Mouse (Mus musculus) lung, postnatal 4 days (tissue): ENCODE measurements around the gene Klhl23.
A peak's percentile ranks its signal among the peaks of the same experiment; 100 is the strongest.
"Not testable (repeated sequence)": the region's sequence is repeated elsewhere in the genome, so short reads cannot be mapped to it uniquely, and the experiment has no call there.

Source experiments
- DNase-seq, 2 experiments: peaks; one replicate each; pipeline ENCODE4 v3.0.0; 2021

Klhl23 gene

DNA sequence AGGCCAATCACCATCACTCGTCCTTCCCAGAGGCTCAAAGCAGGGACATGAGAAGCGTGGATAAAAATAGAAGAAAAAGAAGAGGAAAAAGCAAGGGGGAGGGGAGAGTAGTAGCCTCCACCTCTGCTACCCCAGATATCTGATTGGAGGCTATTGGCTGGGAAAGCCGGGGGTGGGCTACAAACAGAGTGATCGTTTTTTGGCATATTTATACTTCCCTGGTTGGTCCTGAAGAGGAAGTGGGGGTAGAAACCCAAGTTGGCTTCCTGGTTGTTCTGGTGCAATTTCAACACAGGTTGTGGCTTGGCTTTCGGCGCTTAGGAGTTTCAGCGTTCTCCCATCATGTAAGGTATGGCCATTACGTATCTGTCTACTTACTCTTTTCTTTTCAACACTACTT lies at the start of gene Klhl23:
Gene Klhl23, plus strand, starts transcription at position 234 of the 400 bp plus-strand sequence.
- peak; percentile 38 to 43 for DNase-seq

DNA sequence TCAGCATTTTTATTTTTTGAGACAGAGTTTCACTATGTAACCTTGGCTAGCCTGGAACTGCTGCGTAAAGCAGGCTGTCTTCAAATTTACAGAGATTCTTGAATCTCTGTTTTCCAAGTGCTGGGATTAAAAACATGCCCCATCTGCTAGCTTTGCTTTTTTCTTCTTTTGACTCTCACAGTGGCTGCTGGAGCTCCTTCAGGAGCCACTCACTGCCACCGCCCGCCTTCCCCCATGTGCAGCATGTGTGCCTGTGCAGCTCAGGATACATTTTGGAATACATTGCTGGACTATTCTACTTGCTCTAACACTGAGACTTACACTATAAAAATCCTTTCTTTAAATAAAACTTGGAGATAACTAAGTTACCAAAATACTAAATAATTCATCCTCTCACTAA lies 48.4 kb upstream of the Klhl23 start:
- DNase-seq, result no peak

DNA sequence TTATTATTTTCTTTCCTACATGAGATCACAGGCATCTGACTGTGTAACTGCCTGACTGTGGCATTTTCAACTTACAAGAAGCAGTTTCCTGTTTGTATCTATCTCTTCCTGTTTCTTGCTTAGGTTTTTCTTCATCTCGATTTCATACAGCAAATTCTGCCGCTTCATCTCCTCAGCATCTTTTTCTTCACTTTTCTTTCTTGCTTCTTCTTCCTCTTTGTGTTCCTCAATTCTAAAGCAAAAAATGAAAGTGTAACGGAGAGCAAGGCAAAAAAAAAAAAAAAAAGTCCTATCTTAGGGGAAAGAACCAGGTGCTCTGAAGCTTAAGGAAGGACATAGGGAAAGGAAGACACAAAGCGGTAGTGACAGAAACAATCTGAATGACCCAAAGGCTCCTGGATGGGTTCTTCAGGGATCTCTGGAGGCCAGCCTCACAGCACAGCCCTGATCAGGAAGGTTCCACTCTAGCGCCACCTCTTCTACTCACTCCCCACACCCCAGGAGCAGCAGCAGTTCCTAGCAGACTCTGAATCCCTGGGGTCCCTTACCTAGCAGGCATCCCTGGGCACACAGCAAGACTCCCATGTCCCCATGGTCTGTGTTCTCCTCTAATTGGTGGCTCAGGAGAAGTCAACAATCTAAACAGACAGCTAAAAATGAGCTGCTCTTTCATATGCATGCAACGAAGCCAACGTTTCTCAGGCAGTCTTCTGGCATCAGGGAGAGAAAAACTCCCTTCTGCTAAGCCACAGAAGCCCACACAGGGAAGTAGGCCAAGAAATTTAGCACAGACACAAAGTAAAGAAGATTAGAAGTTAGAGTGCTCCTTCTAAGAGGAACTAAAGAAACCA lies 43.5 kb upstream of the Klhl23 start:
- no peak for DNase-seq

DNA sequence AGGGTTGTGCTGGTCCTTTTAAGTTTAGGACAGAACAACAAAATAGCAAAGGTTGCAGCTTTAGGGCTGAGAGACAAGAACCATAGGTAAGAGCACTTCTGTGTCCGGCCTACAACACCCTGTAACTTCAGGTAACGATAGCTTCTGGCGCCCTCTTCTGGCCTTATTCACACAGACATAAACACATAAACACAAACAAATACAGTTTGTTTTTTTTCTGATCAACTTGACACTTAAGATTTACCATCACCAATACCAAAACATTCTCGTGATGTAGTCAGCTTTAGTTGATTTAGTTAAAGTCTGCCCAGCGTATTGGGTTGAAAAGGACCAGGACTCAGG lies 42.9 kb upstream of the Klhl23 start:
- peak in 1 of 2 experiments; percentile 16 for DNase-seq

DNA sequence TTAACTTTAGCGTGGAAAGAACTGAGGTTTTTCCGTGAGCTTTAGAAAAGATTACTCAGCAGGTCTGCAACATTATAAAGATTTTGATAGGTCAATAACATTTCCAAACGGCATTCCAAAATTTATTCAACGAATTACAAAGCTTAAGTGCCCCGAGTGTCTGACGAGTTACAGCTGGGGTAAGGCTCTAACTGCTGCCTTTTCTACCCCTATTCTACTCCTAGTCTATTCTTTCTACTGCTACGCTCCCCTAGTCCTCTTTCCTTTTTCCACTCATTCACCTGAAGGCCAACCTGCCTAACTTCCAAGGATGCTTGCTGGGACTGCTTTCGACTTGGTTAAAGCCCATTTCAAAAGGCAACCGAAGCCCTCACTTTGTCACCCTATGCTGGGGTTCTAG lies 32.8 kb upstream of the Klhl23 start:
- DNase-seq, result no peak

DNA sequence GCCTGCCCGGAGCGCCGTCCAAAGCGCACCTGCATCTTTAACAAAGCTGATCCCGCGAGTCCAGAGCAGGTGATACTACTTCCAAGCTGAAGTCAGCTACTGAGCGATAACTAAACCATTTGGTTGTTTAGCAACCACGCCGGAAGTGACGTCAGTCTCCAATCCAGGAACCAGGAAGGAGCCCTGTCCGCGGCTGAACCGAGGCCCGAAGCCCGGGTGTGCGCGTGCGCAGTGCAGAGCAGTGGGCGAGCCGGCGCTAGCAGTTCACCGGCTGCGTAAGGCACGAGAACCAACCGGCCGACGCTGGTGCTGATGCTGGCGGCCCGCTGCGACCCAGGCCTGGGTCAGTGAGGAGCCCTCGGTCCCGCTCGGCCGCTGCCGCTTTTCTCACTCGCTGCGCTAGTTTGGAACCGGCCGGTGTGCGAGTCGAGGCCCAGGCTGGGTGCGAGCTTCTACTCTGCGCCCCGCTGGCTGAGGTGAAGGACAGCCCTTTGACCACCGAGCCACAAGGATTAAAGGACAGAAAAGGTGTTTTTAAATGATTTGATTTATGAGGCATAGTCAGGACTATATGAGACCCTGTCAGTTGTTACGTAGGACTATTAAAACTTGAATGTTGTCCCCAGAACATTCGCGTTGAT lies 32.2 kb upstream of the Klhl23 start, which contains the start of the genes Ccdc173 and Phospho2:
Gene Ccdc173, minus strand, starts transcription at position 147 of the 641 bp plus-strand sequence.
Gene Phospho2, plus strand, starts transcription at position 195 of the 641 bp plus-strand sequence.
- DNase-seq, result peak; percentile 99

DNA sequence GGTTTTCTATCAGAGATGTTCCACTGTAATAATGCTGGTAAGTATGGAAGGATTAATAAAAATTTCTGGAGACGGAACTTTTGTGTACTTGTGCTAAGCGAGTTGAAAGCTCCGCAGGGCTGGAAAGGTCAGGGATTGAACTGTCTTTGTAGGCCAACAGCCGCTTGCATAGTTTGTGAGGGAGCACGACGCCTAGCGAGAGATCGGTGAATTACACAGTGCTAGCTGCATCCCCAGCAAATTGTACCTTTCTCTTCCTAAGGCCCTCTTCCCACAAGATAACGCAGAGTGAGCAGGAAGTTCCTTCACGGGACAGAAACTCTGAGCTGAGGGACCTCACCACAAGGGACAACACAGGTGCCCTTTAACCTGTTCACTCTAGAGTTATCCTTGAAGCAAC lies 31.5 kb upstream of the Klhl23 start:
- peak; percentile 82 to 90 for DNase-seq

DNA sequence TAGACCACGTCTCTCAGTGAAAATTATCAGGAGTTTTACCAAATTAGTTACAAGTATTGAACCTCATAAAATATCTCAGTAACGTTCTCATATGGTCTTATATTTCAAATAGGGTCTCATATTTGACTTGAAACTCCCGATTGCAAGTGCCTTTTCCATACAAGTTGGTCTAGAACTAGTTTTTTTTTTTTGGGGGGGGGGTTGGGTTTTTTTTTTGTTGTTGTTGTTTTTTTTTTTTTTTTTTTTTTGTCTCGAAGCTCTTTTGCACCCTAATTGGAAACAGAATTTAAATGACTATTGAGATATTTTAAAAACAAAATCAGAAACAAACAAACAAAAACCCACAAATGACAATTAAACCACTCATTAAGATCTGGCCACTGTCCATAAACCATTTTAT lies 31.0 kb upstream of the Klhl23 start:
- DNase-seq, result no peak

DNA sequence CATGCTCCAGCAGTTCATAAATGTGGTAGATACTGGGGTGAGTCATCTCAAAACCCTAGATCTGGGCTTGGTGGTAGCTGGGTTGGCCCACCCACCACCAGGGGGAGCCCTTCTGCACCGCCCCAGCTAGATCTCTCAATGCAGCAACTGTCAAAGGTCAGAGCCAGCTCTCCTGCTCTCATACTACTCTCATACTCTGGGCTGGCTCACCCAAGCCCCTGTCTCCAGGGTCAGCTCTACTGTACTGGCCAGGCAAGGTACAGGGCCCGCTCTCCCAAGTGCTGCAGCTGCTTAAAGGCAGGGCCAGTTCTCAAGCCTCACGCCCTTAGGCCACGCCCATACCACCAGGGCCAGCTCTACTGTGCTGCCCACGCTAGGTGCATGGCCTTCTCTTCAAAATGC lies 18.8 kb upstream of the Klhl23 start:
- peak; percentile 76 to 84 for DNase-seq

DNA sequence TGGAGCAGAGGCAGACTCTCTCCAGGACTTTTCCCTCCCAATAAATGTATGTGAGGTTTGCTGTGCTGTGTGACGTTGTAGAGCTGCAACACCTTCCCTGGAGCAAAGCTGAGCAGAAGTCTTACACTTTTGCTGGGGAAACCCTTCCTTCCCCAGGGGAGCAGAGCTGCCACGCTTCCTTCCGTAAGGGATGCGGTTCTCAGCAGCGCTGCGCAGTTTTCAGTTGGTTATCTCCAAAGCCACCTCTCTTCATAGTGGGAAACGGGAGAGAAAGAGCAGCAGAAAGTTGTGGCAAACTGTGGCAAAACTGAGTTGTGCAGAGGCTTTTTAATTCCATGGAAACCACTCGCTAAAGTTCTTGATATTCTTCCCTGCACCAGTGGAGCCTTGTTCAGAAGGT lies 18.0 kb upstream of the Klhl23 start:
- DNase-seq, result no peak

DNA sequence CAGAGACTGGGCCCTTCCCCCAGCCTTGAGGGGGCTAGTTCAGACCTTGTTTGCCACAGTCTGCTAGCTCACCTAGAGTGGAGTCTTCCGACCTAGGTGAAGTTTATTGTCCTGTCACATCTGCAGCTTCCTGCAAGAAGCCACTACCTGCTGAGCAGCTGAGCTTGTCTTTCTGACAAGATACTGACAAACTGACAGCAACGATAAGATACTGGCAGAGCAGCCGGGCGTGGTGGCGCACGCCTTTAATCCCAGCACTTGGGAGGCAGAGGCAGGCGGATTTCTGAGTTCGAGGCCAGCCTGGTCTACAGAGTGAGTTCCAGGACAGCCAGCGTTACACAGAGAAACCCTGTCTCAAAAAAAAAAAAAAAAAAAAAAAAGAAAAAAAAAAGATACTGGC lies 17.1 kb upstream of the Klhl23 start:
- not testable (repeated sequence) for DNase-seq

DNA sequence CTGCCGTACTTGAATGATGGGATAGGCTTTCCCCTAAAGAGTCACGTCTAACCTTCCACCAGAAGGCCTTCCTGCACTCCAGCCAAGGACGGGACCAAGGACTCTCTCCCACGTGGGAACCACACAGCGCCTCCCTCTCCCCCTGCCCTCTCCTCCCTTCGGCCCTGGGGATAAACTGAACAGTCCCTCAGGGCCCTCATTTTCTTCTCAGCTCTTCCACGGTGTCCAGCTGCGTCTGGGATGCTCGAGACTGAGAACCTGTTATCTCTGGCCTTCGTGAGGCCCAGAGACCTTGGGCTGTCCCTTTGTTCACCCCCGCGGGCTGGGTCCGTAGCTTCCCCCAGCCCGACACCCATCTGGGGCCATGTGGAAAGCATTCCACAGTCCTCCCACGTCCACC lies 11.6 kb upstream of the Klhl23 start:
- no peak for DNase-seq

DNA sequence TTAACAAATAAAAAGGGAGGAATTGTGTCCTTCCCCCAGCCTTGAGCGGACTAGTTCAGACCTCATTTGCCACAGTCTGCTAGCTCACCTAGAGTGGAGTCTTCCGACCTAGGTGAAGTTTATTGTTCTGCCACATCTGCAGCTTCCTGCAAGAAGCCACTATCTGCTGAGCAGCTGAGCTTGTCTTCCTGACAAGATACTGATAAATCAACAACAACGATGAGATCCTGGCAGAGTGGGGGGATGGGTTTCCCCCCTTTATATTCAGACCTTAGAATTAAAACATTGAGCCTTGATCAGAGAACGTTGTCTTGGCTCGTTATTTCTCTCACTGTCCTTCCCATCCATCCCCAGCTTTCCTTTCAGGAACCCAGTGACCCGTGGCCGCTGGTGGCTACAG lies 10.4 kb upstream of the Klhl23 start:
- not testable (repeated sequence) for DNase-seq

DNA sequence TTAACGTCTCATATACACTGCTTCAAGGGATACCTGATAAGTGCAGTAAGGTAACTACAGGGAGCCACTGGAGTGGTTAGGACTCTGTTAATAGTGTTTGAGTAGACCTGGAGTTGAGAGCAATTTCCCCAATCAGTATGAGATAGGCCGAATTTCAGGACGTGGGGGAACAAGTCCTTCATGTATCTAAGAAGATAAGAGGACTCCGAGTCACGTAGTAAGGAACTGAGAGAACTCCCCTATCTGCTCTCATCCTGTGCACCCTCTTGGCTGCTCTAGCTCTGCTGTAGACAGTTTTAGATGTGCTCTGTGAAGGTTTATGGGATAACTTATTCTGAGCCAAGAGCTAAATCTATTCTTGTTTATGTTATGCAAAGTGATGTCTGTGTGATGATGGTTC lies 5.2 kb upstream of the Klhl23 start:
- DNase-seq, result no peak

DNA sequence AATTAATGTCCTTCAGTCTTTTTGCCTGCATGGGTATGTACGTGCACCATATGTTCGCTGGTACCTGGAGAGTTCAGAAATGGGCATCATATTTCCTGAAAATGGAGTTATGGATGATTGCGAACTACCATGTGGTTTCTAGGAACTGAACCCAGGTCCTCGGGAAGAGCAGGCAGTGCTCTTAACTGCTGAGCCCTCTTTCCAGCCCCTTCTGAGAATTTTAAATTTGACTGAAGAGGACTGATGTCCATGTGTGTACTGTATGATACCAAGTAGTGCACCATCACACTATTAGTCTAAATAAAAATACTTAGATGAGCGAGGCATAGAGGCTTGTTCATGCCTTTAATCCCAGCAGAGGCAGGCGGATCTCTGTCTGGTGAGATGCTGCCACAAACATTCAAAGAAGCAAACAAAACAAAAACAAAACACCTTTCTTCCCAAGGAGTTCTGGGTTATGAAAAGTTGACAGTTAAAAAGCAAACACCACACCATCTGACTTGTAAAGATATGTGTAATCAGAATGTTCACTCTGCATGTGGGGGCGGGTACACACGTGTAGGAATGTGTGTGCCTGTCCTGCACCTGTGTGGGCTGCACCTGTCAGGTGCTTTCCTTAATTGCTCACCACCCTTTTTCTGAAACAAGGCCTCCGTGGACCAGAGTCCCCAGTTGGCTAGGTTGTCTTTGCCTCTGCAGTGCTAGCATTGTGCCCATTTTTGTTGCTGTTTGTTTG lies 3.2 kb upstream of the Klhl23 start:
- no peak for DNase-seq

DNA sequence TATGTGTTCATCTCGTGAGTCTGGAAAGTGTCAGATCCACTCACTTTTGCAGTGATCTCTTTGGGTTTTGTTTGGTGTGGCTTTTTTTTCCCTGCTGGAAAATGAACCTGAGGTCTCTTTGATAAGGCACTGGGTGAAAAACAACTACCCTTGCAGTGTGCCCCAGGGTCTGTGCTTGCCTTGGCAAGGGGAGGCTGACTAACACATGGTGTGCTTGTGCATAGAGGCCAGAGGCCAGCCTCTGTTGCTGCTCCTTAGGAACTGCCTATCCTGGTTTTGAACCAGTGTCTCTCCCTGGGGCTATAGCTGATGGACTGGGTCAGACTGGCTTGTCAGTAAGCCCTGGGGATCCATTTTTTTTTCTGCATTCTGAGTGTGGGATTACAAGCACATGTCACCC lies 1.5 kb upstream of the Klhl23 start:
- DNase-seq, result no peak

DNA sequence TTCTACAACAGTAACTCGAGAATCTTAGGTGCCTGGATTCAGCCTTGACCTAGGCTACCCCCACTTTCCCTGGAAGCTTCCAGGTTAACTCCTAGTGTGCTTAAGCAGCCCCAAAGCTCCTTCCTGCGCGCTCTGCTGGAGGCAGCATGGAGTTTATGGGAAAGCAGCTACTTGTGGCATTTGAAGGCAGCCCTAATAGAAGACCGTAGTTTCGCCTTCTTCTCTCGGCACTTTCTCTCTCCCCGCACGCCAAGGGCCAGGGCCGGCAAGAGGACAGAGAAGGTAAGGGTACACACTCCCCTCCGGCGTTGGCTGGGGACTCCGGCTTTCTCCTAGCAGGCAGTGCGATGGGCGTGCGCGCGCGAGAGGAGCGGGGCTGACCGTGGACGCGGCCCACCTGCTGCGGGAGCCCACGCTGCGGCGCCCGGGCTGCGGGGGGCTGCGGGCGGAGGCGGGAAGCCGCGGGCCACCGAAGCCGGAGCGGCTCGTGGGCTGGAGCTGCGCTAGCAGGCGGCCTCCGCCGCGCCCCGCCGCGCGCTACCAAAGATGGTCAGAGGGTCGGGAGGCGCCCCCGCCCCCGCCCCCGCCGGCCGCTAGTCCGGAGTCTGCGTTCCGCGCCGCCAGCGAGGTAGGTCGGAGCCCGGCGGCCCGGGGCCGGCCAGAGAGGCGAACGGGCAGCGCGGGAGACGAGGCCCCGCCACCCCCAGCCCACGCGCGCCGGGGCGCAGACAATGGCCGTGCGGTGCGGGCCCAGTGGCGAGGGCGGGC lies 801 bp downstream of the Klhl23 start:
- peak; percentile 51 to 65 for DNase-seq

DNA sequence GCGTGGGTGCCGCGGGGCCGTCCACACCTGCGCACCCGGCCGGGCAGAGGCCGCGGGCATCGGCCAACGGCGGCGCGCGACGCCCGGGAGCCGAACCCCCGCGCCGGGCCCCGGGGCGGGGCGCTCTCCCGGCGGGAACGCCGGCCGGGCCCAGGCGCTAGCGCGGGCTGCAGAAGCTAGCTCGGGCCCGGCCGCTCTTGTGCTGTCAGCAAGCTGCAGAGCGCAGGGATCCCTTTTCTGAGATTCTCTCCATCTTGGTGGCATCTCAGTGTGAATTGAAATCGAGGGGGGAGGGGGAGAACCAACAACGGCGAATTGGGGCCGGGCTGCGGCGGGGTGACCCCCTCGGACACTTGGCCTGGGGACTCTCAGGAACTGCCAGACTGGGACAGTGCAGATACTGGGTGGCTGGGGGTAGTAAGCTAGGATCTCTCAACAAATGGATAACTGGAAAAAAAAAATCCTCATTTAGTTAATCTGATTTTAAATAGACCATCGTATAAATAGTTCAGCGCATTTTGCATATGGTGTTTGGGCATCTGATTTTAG lies 1.5 kb downstream of the Klhl23 start:
- DNase-seq, result peak; percentile 47 to 65

DNA sequence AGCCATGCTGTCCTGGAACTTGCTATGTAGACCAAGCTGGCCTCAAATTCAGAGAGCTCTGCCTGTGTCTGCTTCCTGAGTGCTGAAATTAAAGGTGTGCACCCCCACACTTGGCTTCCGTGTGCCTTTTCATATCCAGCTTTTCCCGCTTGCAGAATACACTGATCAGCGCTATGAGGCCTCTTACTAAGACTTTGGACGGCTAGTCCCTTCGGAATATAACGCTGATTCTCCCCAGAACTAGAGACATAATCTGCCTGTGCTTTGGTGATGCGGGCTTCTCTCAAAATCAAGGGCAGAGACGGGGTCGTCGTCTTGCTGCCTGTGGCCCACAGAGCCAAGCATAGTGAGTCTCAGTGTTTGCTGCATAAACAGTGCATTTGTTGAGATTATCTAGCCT lies 4.2 kb downstream of the Klhl23 start:
- DNase-seq, result no peak

DNA sequence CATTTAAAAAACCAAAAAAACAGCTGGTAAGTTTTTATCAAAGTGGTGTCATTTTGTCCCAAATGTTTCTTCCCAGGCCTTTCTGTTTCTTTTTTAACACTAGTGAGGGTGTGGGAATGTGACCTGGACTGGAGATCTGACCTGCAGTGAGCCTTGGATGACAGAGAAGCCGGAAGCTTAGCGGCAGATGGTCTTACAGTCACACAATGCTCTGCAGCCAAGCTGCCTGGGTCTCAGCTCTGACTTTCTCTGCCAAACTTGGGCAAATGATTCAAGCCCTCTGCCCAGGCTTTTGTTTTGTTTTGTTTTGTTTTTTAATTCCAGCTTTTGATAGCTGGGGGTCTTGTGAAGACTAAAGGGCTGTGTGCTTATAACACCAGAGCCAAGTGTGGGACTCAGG lies 4.6 kb downstream of the Klhl23 start:
- DNase-seq, result peak in 1 of 2 experiments; percentile 66

DNA sequence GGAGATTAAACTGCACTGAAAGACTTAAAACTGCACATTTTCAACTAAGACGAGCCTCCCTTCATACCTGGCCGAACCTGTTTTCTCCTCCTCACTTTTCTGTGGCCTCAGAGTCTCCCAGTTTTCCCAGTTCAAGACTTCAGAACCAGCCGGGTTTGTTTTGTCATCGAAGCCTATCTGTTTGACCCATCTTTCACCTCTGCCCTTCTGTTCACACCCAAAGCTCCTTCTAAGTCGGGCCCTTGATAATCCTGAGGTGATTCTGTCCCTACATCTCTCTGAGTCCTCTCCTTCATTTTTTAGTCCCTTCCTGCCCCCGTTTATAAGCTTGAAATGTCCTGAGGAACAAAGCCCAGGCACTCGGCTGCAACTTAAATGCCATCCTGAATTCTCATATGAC lies 6.3 kb downstream of the Klhl23 start:
- DNase-seq, result no peak

DNA sequence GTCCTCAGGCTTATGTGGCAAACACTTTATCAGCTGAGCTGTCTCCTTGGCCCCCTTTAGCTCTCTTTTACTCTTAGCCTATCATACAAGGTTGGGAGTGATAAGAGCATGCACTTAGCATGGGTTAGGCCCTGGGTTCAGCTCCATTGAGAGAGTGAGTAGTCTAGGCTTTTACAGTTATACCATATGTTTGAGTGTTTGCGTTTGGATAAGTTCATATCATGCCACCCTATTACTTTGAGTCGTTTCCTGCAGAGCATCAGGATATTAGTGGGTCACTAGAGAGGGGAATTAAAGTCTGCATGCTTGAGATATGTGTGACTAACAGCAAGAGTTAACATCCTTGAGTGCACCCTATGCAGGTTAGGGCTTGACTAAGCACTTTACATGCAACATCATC lies 7.9 kb downstream of the Klhl23 start:
- no peak for DNase-seq

DNA sequence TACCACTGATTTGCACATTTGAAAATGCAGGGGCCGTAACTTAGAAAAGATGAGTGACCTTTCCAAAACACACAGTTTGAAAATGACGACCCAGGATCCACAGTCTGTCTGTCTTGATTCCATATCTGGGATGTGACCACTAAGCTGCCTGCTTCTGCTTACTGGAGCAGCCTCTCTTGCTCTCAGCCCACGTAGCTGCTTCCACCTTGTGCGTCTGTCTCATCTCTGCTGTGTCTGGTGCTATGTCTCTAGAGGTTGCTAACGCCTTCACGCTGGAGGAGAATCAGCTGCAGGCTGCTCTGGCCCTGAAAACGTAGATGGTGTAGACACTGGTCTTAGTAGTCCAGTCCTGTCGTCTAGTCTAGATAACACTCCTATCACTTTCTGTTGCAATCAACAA lies 8.4 kb downstream of the Klhl23 start:
- DNase-seq, result no peak
